11 mouse cellular contexts compared by ENCODE assay signal in genomic region chr3:108567990-108568877, GRCm38 (mm10). TPM values are rescaled to one million over a fixed set of nuclear protein-coding genes. Genes with fewer than 3 reads are reported as not detected.
A peak's percentile ranks its signal among the peaks of the same experiment; 100 is the strongest.
DNase-seq lines count a peak whose midpoint lies in the region; ATAC-seq lines count a peak whose summit lies in the region.
"Had no signal": no experiment of that assay in that cellular context is flagged by ENCODE, and none has a peak within 500 bp of the region (broad histone marks: within the 10 kb centered on the region; RNA-seq: fewer than 3 reads in every experiment).

No protein-coding gene starts in this region.

- H3K4me3 ChIP-seq in hindbrain, embryonic 14.5 days (replicated peaks; ENCODE audit: low read length) = no peak overlapping the region
- no peak overlapping the region for H3K4me3 ChIP-seq in midbrain, embryonic 16.5 days (ENCODE audit: low read depth, low read length)
- H3K4me3 ChIP-seq in kidney, embryonic 15.5 days (replicated peaks) = no peak overlapping the region

- peak overlapping the region; percentile 8; the same call in 1 of the 2 replicates for H3K27ac ChIP-seq in hindbrain, embryonic 14.5 days
- H3K27ac ChIP-seq in midbrain, embryonic 16.5 days (ENCODE audit: low read length) = peak overlapping the region; percentile 10; the same call in 1 of the 2 replicates
- H3K27ac ChIP-seq in kidney, embryonic 15.5 days = no peak overlapping the region

- no peaks in the 10 kb centered on the region for H3K36me3 ChIP-seq in hindbrain, embryonic 14.5 days (replicated peaks; ENCODE audit: control insufficient read depth, insufficient read depth)
- no peaks in the 10 kb centered on the region for H3K36me3 ChIP-seq in midbrain, embryonic 16.5 days (ENCODE audit: control insufficient read depth, insufficient read depth, low read length)
- no peaks in the 10 kb centered on the region for H3K36me3 ChIP-seq in kidney, embryonic 15.5 days

- peak; percentile 12; the same call in 1 of the 2 replicates for ATAC-seq in hindbrain, embryonic 14.5 days (ENCODE audit: low FRiP score)
- no peak for ATAC-seq in midbrain, embryonic 16.5 days
- ATAC-seq in kidney, embryonic 15.5 days (replicated peaks; ENCODE audit: low FRiP score) = no peak

- H3K4me1 ChIP-seq in hindbrain, embryonic 14.5 days (replicated peaks; ENCODE audit: control insufficient read depth, insufficient read depth, low read length) = peaks cover 13% of the 10 kb centered on the region
- H3K4me1 ChIP-seq in midbrain, embryonic 16.5 days (ENCODE audit: control insufficient read depth, insufficient read depth, low read length) = peaks cover 12% of the 10 kb centered on the region
- peaks cover 15% of the 10 kb centered on the region for H3K4me1 ChIP-seq in kidney, embryonic 15.5 days

- no peaks in the 10 kb centered on the region for H3K9me3 ChIP-seq in hindbrain, embryonic 14.5 days (ENCODE audit: control insufficient read depth, low read length)
- no peaks in the 10 kb centered on the region for H3K9me3 ChIP-seq in midbrain, embryonic 16.5 days (replicated peaks; ENCODE audit: control insufficient read depth, low read length, poor library complexity, severe bottlenecking)
- no peaks in the 10 kb centered on the region for H3K9me3 ChIP-seq in kidney, embryonic 15.5 days (replicated peaks)

- peak; percentile 48 for DNase-seq in layer of hippocampus, adult 11-12 months (ENCODE audit: low spot score)
- DNase-seq in layer of hippocampus, postnatal 25 days (ENCODE audit: extremely low spot score in 1 of 2, low spot score in 1 of 2) = no peak
- DNase-seq in embryo, embryonic 9.5 days (ENCODE audit: extremely low spot score) = peak; percentile 36
- DNase-seq in hindbrain, embryonic 14.5 days (ENCODE audit: low spot score) = peak; percentile 50
- no peak for DNase-seq in adrenal gland, adult 8-10 months
- no peak for DNase-seq in heart, adult 9 months (ENCODE audit: low spot score in 2 of 2)
- DNase-seq: lung, embryonic 14.5 days had no signal

- no peak overlapping the region for H3K9ac ChIP-seq in hindbrain, embryonic 14.5 days
- no peak overlapping the region for H3K9ac ChIP-seq in midbrain, embryonic 16.5 days (ENCODE audit: low read depth, low read length)
- no peak overlapping the region for H3K9ac ChIP-seq in kidney, embryonic 15.5 days
- H3K9ac ChIP-seq: lung, embryonic 14.5 days had no signal

- H3K27me3 ChIP-seq in hindbrain, embryonic 14.5 days (ENCODE audit: control insufficient read depth, insufficient read depth, low read length) = no peaks in the 10 kb centered on the region
- H3K27me3 ChIP-seq in midbrain, embryonic 16.5 days (ENCODE audit: control insufficient read depth, insufficient read depth, low read depth, low read length) = no peaks in the 10 kb centered on the region
- no peaks in the 10 kb centered on the region for H3K27me3 ChIP-seq in kidney, embryonic 15.5 days

- H3K4me2 ChIP-seq in hindbrain, embryonic 14.5 days (replicated peaks) = no peak overlapping the region
- H3K4me2 ChIP-seq in midbrain, embryonic 16.5 days (ENCODE audit: low read length) = no peak overlapping the region
- H3K4me2 ChIP-seq in kidney, embryonic 15.5 days = no peak overlapping the region
- H3K4me2 ChIP-seq: lung, embryonic 14.5 days had no signal

- WGBS in hindbrain, embryonic 14.5 days = 8% methylated on average over 15 of the region's 15 CpGs
- WGBS in midbrain, embryonic 16.5 days = 7% methylated on average over 15 of the region's 15 CpGs
- WGBS in kidney, embryonic 15.5 days = 61% methylated on average over 15 of the region's 15 CpGs

RNA-seq across cellular contexts. Expression of gene Taf13, which starts 3.3 kb away (rescaled TPM):
- 10 to 100 TPM; 25.6 to 29.0 TPM for total RNA-seq in layer of hippocampus, postnatal 25 days (2021)
- polyA plus RNA-seq in hindbrain, embryonic 14.5 days (2014; fragmentation: Nextera tagmentation; extraction: Ambion mirVana) = 41.0 and 50.6 TPM in 2 replicates
- 55.5 and 59.1 TPM in 2 replicates for polyA plus RNA-seq in midbrain, embryonic 16.5 days (2015; fragmentation: Nextera tagmentation; extraction: Ambion mirVana)
- total RNA-seq in adrenal gland, adult 8-10 months (2022) = 10 to 100 TPM; 26.3 to 35.0 (median 29.7) TPM
- polyA plus RNA-seq in kidney, embryonic 15.5 days (2015; fragmentation: Nextera tagmentation; extraction: Ambion mirVana) = 34.2 and 42.9 TPM in 2 replicates

RNA-seq across cellular contexts. Expression of gene Tmem167b, which starts 6.0 kb away (rescaled TPM):
- total RNA-seq in layer of hippocampus, postnatal 25 days (2021) = 10 to 100 TPM; 49.6 to 54.1 TPM
- polyA plus RNA-seq in hindbrain, embryonic 14.5 days (2014; fragmentation: Nextera tagmentation; extraction: Ambion mirVana) = 51.8 and 52.0 TPM in 2 replicates
- polyA plus RNA-seq in midbrain, embryonic 16.5 days (2015; fragmentation: Nextera tagmentation; extraction: Ambion mirVana) = 55.8 and 60.3 TPM in 2 replicates
- 10 to 100 TPM; 63.6 to 76.6 (median 68.7) TPM for total RNA-seq in adrenal gland, adult 8-10 months (2022)
- polyA plus RNA-seq in kidney, embryonic 15.5 days (2015; fragmentation: Nextera tagmentation; extraction: Ambion mirVana) = 34.0 and 35.6 TPM in 2 replicates

RNA-seq across cellular contexts. Expression of gene Wdr47, which starts 22.8 kb away (rescaled TPM):
- 100 to 1,000 TPM; 130 to 139 TPM for total RNA-seq in layer of hippocampus, postnatal 25 days (2021)
- polyA plus RNA-seq in hindbrain, embryonic 14.5 days (2014; fragmentation: Nextera tagmentation; extraction: Ambion mirVana) = 105 and 130 TPM in 2 replicates
- polyA plus RNA-seq in midbrain, embryonic 16.5 days (2015; fragmentation: Nextera tagmentation; extraction: Ambion mirVana) = 124 and 128 TPM in 2 replicates
- total RNA-seq in adrenal gland, adult 8-10 months (2022) = 10 to 100 TPM; 11.7 to 19.3 (median 15.3) TPM
- 8.4 and 10.9 TPM in 2 replicates for polyA plus RNA-seq in kidney, embryonic 15.5 days (2015; fragmentation: Nextera tagmentation; extraction: Ambion mirVana)

RNA-seq across cellular contexts. Expression of gene 5330417C22Rik, which starts 31.9 kb away (rescaled TPM):
- 10 to 100 TPM; 24.2 to 27.8 TPM for total RNA-seq in layer of hippocampus, postnatal 25 days (2021)
- 15.4 and 18.3 TPM in 2 replicates for polyA plus RNA-seq in hindbrain, embryonic 14.5 days (2014; fragmentation: Nextera tagmentation; extraction: Ambion mirVana)
- 20.8 and 21.5 TPM in 2 replicates for polyA plus RNA-seq in midbrain, embryonic 16.5 days (2015; fragmentation: Nextera tagmentation; extraction: Ambion mirVana)
- total RNA-seq in adrenal gland, adult 8-10 months (2022) = 1 to 10 TPM; 2.4 to 6.9 (median 3.9) TPM
- polyA plus RNA-seq in kidney, embryonic 15.5 days (2015; fragmentation: Nextera tagmentation; extraction: Ambion mirVana) = 1.00 and 1.1 TPM in 2 replicates

RNA-seq across cellular contexts. Expression of gene 1700013F07Rik, which starts 34.3 kb away (rescaled TPM):
- total RNA-seq in layer of hippocampus, postnatal 25 days (2021) = 1 to 10 TPM in 1 of 2 experiments, under 1 TPM in 1; 0.98 to 2.4 TPM
- polyA plus RNA-seq in hindbrain, embryonic 14.5 days (2014; fragmentation: Nextera tagmentation; extraction: Ambion mirVana) = 1.7 and 2.8 TPM in 2 replicates
- polyA plus RNA-seq in midbrain, embryonic 16.5 days (2015; fragmentation: Nextera tagmentation; extraction: Ambion mirVana) = 3.1 and 4.4 TPM in 2 replicates
- under 1 TPM in 2 of 4 experiments, not detected in 2; 0.45 to 0.59 TPM for total RNA-seq in adrenal gland, adult 8-10 months (2022)
- 0.50 TPM in 1 of 2 replicates, not detected in the other for polyA plus RNA-seq in kidney, embryonic 15.5 days (2015; fragmentation: Nextera tagmentation; extraction: Ambion mirVana)
- polyA plus RNA-seq: kidney, embryonic 14.5 days; small intestine, adult 2 months had no signal

Comparison
In these comparisons a context has a peak if more than half of its experiments do, and no peak if none do; other contexts are left out.
1. DNase-seq: peak in layer of hippocampus, adult 11-12 months (single experiment), embryo, embryonic 9.5 days (single experiment) and hindbrain, embryonic 14.5 days (single experiment); none in layer of hippocampus, postnatal 25 days (0 of 2), adrenal gland, adult 8-10 months (single experiment) and heart, adult 9 months (0 of 2).